Mouse (Mus musculus) C2C12 (cell line): ENCODE measurements around the gene Tpm3. TPM values are rescaled to one million over a fixed set of nuclear protein-coding genes. Genes with fewer than 3 reads are reported as not detected.

Experiments
- H3K27me3 ChIP-seq: one replicate; pipeline ENCODE4 v1.6.1; 2011; ENCODE audit not compliant: control insufficient read depth, insufficient read depth, insufficient read length
- H3K36me3 ChIP-seq: one replicate; pipeline ENCODE4 v1.6.1; 2011; ENCODE audit not compliant: control insufficient read depth, insufficient read depth
- H3K4me3 ChIP-seq: one replicate; pipeline ENCODE4 v1.5.1; 2011; ENCODE audit warnings: mild to moderate bottlenecking, control low read depth; ENCODE audit not compliant: poor library complexity, insufficient read depth, severe bottlenecking
- H3K79me2 ChIP-seq: one replicate; pipeline ENCODE4 v1.6.1; 2011; ENCODE audit not compliant: control insufficient read depth, insufficient read depth
- H3K79me3 ChIP-seq: one replicate; pipeline ENCODE4 v1.6.1; 2011; ENCODE audit warnings: low read depth, control low read depth
- H3ac ChIP-seq: one replicate; pipeline ENCODE3; 2011; ENCODE audit warnings: low read depth; ENCODE audit not compliant: control insufficient read depth, insufficient read length
- CEBPB ChIP-seq: IDR thresholded peaks from one replicate; pipeline ENCODE4 v1.6.1; 2011; ENCODE audit warnings: low read depth, mild to moderate bottlenecking, control low read depth, moderate library complexity
- CTCF ChIP-seq: IDR thresholded peaks from one replicate; pipeline ENCODE4 v1.5.1; 2011; ENCODE audit not compliant: control insufficient read depth, insufficient read depth, insufficient read length
- FOSL1 ChIP-seq: IDR thresholded peaks from one replicate; pipeline ENCODE4 v1.8.0; 2011; ENCODE audit warnings: mild to moderate bottlenecking, low read length; ENCODE audit not compliant: poor library complexity, insufficient read depth, severe bottlenecking
- MAX ChIP-seq: IDR thresholded peaks from one replicate; pipeline ENCODE4 v1.6.1; 2011; ENCODE audit warnings: mild to moderate bottlenecking, control low read depth
- MYOD1 ChIP-seq: IDR thresholded peaks from one replicate; pipeline ENCODE4 v1.6.1; 2011; ENCODE audit warnings: low read depth; ENCODE audit not compliant: control insufficient read depth, insufficient read length
- MYOG ChIP-seq: IDR thresholded peaks from one replicate; pipeline ENCODE4 v1.6.1; 2011; ENCODE audit not compliant: control insufficient read depth, insufficient read length; ENCODE audit errors: extremely low read depth
- USF1 ChIP-seq: IDR thresholded peaks from one replicate; pipeline ENCODE4 v1.6.1; 2011; ENCODE audit warnings: low read depth, mild to moderate bottlenecking, control low read depth, moderate library complexity
- microRNA-seq: library from miRNA; unstranded; fragments of <30 nt; microRNA quantifications from one replicate; pipeline ENCODE4, GENCODE M21; 2019; ENCODE audit warnings: borderline microRNAs expressed
- polyA plus RNA-seq: library from polyadenylated mRNA; unstranded; fragments of >200 nt; fragmentation: generic; extraction: Trizol; gene quantifications from one replicate; pipeline ENCODE4 v1.2.1, GENCODE M21; 2012; ENCODE audit warnings: missing spikeins

The Tpm3 gene
- polyA plus RNA-seq, 1 experiment: 341 TPM

- Histone ChIP-seq H3K36me3 (no peaks in the 10 kb centered on the region), H3K79me3 (no peaks in the 10 kb centered on the region), H3K27me3 (no peaks in the 10 kb centered on the region), H3ac (no peak overlapping the region), H3K4me3 (no peak overlapping the region), H3K79me2 (no peaks in the 10 kb centered on the region)
- no peak for TF ChIP-seq CTCF
- TF ChIP-seq FOSL1: no peak
- no peak for TF ChIP-seq USF1
- TF ChIP-seq MAX: no peak
- TF ChIP-seq MYOG: no peak
- TF ChIP-seq CEBPB: no peak
- no peak for TF ChIP-seq MYOD1
Measured at GRCm38 (mm10) chr3:90146651-90147050, 74.2 kb downstream of the Tpm3 start.

Small RNAs within 50 kb of the gene (microRNA-seq; reads per million reads assigned to microRNA genes)
- 24.5 reads per million, percentile 64 among the genes with 10 or more reads in this experiment for gene Mir190b

Other genes with a start within 250 kb of the Tpm3 start
- gene She, start 241.3 kb upstream of the Tpm3 start, polyA plus RNA-seq: not detected
- 1.2 TPM for gene Il6ra, start 159.5 kb upstream of the Tpm3 start, polyA plus RNA-seq
- gene Atp8b2, start 109.1 kb upstream of the Tpm3 start, polyA plus RNA-seq: 26.8 TPM
- gene Hax1, start 73.9 kb upstream of the Tpm3 start, polyA plus RNA-seq: 296 TPM
- 67.6 TPM for gene 4933434E20Rik, start 21.0 kb upstream of the Tpm3 start, polyA plus RNA-seq
- 110 TPM for gene Ubap2l, start 20.0 kb upstream of the Tpm3 start, polyA plus RNA-seq
- gene Nup210l, start 31.5 kb downstream of the Tpm3 start, polyA plus RNA-seq: 0.47 TPM
- gene Rps27, start 141.0 kb downstream of the Tpm3 start, polyA plus RNA-seq: 4,707 TPM
- 28.2 TPM for gene Rab13, start 141.0 kb downstream of the Tpm3 start, polyA plus RNA-seq
- 36.1 TPM for gene Jtb, start 158.9 kb downstream of the Tpm3 start, polyA plus RNA-seq
- 0.06 TPM for gene Creb3l4, start 170.9 kb downstream of the Tpm3 start, polyA plus RNA-seq
- 82.1 TPM for gene Slc39a1, start 175.5 kb downstream of the Tpm3 start, polyA plus RNA-seq
- gene Crtc2, start 181.5 kb downstream of the Tpm3 start, polyA plus RNA-seq: 25.7 TPM
- 2.6 TPM for gene Dennd4b, start 192.5 kb downstream of the Tpm3 start, polyA plus RNA-seq
- 14.2 TPM for gene Gatad2b, start 220.5 kb downstream of the Tpm3 start, polyA plus RNA-seq